Mouse (Mus musculus) brain, embryonic 14.5 days (tissue): ENCODE data around the gene Pcnx4.

Experiments used
- CTCF ChIP-seq: fragments of 200-500 bp; IDR thresholded peaks from 2 replicates; pipeline ENCODE4 v1.5.1; 2012; ENCODE audit warnings: inconsistent platforms, mild to moderate bottlenecking, moderate library complexity, borderline replicate concordance; ENCODE audit not compliant: insufficient read depth, insufficient read length; ENCODE audit errors: extremely low read depth
- POLR2A ChIP-seq: fragments of 200-500 bp; IDR thresholded peaks from 2 replicates; pipeline ENCODE4 v1.6.1; 2012; ENCODE audit warnings: mild to moderate bottlenecking, inconsistent platforms, borderline replicate concordance; ENCODE audit not compliant: poor library complexity, insufficient read depth, insufficient read length, severe bottlenecking; ENCODE audit errors: extremely low read depth

DNA sequence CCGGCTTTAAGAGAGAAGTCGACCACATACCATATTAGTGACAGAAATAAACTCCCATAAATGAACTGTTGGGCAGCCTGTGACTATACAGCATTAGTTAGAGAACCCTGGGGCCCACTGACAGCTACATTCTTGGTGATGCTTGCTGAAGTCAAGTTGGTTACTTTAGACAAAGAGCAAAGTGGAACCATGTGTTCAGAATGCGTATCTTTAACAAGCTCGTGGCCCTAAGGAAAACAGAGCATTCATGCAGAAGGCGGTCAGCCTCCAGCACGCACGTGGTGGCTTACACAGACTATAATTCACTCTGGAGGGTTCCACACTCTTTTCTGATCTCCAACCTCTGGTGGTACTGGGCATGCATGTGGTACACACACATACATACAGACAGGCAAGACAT, 26.6 kb upstream of the Pcnx4 start:
- TF ChIP-seq CTCF, result no peak
- TF ChIP-seq POLR2A, result no peak
